Mouse (Mus musculus) heart, embryonic 11.5 days (tissue): ENCODE measurements at regions not wholly inside any gene's neighbourhood (a gene's known extent, or its start where the extent isn't known, plus 50 kb on each side); places are given as distances from the start of the nearest gene placed in this dataset.

ENCODE experiments used
- ATAC-seq: fragments of 200-750 bp; cut with Nextera tagmentation; replicated peaks from 2 replicates; pipeline ENCODE4 v1.8.0; 2017; ENCODE audit warnings: moderate library complexity; ENCODE audit not compliant: insufficient number of reproducible peaks, low FRiP score, low TSS enrichment
- H3K27ac ChIP-seq: fragments of 300-500 bp; sonication (generic); 2 replicates; pipeline ENCODE4 v1.5.1; 2014; ENCODE audit warnings: mild to moderate bottlenecking, low read depth, low read length
- H3K27me3 ChIP-seq: fragments of 300-500 bp; sonication (generic); 2 replicates; pipeline ENCODE4 v1.6.1; 2014; ENCODE audit warnings: mild to moderate bottlenecking, low read length, mixed read lengths; ENCODE audit not compliant: control insufficient read depth, insufficient read depth
- H3K36me3 ChIP-seq: fragments of 300-500 bp; sonication (generic); 2 replicates; pipeline ENCODE4 v1.6.1; 2014; ENCODE audit warnings: mild to moderate bottlenecking, low read length, moderate library complexity, mixed read lengths; ENCODE audit not compliant: control insufficient read depth, insufficient read depth
- H3K4me1 ChIP-seq: fragments of 300-500 bp; sonication (generic); 2 replicates; pipeline ENCODE4 v1.6.1; 2014; ENCODE audit warnings: low read length; ENCODE audit not compliant: control insufficient read depth, insufficient read depth
- H3K4me2 ChIP-seq: fragments of 300-500 bp; sonication (generic); 2 replicates; pipeline ENCODE4 v1.6.1; 2014; ENCODE audit warnings: mild to moderate bottlenecking, moderate library complexity
- H3K4me3 ChIP-seq: fragments of 300-500 bp; sonication (generic); 2 replicates; pipeline ENCODE4 v1.5.1; 2014; ENCODE audit warnings: low read depth, low read length
- H3K9ac ChIP-seq: fragments of 300-500 bp; sonication (generic); 2 replicates; pipeline ENCODE4 v1.6.1; 2014; ENCODE audit warnings: mild to moderate bottlenecking, low read depth, low read length, moderate library complexity
- H3K9me3 ChIP-seq: fragments of 300-500 bp; sonication (generic); replicated peaks from 2 replicates; pipeline ENCODE4 v1.6.1; 2016; ENCODE audit warnings: low read length; ENCODE audit not compliant: control insufficient read depth
- WGBS: fragments of 180-500 bp; shearing (Covaris S2); extraction: QIAGEN DNeasy Blood & Tissue Kit; methylation state at CpG from one replicate; pipeline ENCODE4 v1.1.7; 2014; ENCODE audit not compliant: insufficient replicate concordance; 5-methylcytosine and 5-hydroxymethylcytosine counted together

DNA sequence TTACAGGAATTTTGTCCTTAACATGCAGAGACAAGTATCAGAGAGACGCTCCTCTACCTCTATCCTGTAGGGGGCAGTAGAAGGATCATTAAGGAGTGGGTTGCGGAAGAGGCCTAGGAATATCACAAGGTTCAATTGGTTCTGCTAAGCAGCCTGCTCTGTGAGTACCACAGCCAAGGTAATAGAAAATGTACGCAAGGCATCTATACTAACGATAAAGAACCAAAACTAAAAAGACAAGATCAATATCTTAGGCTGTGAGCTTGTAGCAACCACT lies 469.1 kb downstream of the Plcl1 start:
- no peaks in the 10 kb centered on the region for H3K36me3 ChIP-seq
- no peaks in the 10 kb centered on the region for H3K4me1 ChIP-seq
- ATAC-seq, result no peak
- no peak overlapping the region for H3K27ac ChIP-seq
- 62% methylated on average over 4 of the region's 4 CpGs for WGBS
- H3K4me3 ChIP-seq, result no peak overlapping the region
- no peaks in the 10 kb centered on the region; the same call in 1 of the 2 replicates for H3K9me3 ChIP-seq
- no peaks in the 10 kb centered on the region for H3K27me3 ChIP-seq
- H3K4me2 ChIP-seq, result no peak overlapping the region
- H3K9ac ChIP-seq, result no peak overlapping the region

- Histone ChIP-seq H3K9me3 (peaks cover 3% of the 10 kb centered on the region; the same call in 1 of the 2 replicates), H3K4me3 (no peak overlapping the region), H3K4me2 (no peak overlapping the region), H3K27me3 (peaks cover 9% of the 10 kb centered on the region), H3K36me3 (no peaks in the 10 kb centered on the region), H3K9ac (no peak overlapping the region), H3K27ac (no peak overlapping the region), H3K4me1 (0 out of 2 replicates have a peak, but pooled peaks cover 3% of the 10 kb centered on the region)
- no peak for ATAC-seq
Observed at GRCm38 (mm10) chr1:55884576-55884975, 478.9 kb downstream of the Plcl1 start.

DNA sequence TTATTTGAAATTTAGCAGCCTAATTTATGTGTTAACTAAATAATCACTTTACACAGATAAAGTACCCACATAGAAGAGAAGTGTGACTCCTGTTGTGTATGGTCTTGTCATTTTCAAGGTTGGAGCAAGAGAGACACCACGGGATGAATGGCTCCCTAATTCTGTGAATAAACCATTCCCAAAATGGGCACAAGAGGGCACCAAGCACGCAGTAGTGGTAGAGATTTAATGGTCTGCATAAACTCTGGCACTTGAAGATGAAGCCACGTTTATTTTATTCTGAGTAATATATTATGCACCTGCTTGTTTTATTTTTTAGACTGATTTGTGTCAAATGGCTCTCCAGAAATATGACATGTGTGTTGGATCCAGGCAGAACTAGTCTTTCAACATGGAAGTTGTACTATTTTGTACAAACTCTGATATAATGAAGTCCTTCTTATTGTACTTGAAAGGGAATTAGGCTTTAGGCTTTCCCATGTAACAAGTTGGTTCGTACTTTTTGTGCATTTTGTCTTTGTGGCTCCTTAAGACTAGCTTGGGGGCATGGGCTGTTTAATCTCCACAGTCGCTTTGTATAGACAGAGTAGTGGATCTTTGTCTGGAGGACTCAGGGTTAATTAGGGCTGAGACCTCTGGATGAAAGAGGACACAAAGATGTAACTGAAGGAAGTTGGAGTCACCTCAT lies 480.8 kb downstream of the Plcl1 start:
- Histone ChIP-seq H3K4me3 (no peak overlapping the region), H3K9ac (no peak overlapping the region), H3K4me1 (0 out of 2 replicates have a peak, but pooled peaks cover 3% of the 10 kb centered on the region), H3K27me3 (peaks cover 24% of the 10 kb centered on the region), H3K4me2 (no peak overlapping the region), H3K9me3 (no peaks in the 10 kb centered on the region), H3K36me3 (no peaks in the 10 kb centered on the region), H3K27ac (no peak overlapping the region)
- ATAC-seq, result no peak
- WGBS, result 24% methylated on average over 5 of the region's 5 CpGs

- Histone ChIP-seq H3K4me2 (no peak overlapping the region), H3K4me1 (0 out of 2 replicates have a peak, but pooled peaks cover 3% of the 10 kb centered on the region), H3K4me3 (no peak overlapping the region), H3K9ac (no peak overlapping the region), H3K27ac (no peak overlapping the region), H3K36me3 (no peaks in the 10 kb centered on the region), H3K27me3 (peaks cover 30% of the 10 kb centered on the region), H3K9me3 (no peaks in the 10 kb centered on the region)
- WGBS, result 34% methylated on average over 7 of the region's 7 CpGs
- no peak for ATAC-seq
Observed at GRCm38 (mm10) chr1:55887386-55887785, 481.7 kb downstream of the Plcl1 start.

- 41% methylated on average over 17 of the region's 17 CpGs for WGBS
- H3K4me3 ChIP-seq, result no peak overlapping the region
- H3K36me3 ChIP-seq, result no peaks in the 10 kb centered on the region
- H3K4me1 ChIP-seq, result 0 out of 2 replicates have a peak, but pooled peaks cover 3% of the 10 kb centered on the region
- H3K27me3 ChIP-seq, result peaks cover 34% of the 10 kb centered on the region
- H3K9ac ChIP-seq, result no peak overlapping the region
- H3K9me3 ChIP-seq, result no peaks in the 10 kb centered on the region
- H3K27ac ChIP-seq, result no peak overlapping the region
- H3K4me2 ChIP-seq, result peak overlapping the region; percentile 55
- no peak for ATAC-seq
Observed at GRCm38 (mm10) chr1:55888711-55889366, 483.1 kb downstream of the Plcl1 start.

GRCm38 (mm10) chr1:55890511-55891151 lies 484.9 kb downstream of the Plcl1 start:
- H3K9me3 ChIP-seq, result no peaks in the 10 kb centered on the region

DNA sequence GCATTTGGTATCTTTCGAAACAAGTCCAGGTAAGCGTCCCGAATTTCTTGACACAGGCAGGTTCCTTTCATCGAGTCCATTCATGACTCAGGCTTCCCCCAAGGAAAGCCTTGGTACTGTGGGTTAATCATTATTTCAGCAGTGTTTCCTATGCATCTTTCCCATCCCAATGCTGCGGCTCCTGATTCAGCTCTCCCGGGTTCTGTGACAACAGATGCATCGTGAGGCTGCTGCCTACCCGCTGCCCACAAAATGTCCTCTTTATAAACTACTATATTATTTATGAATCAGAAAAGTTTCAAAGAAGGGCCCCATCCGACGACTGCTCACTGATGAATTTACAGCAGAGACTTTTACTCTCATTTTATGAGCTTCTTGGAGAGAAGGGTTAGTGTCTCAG lies 486.2 kb downstream of the Plcl1 start:
- Histone ChIP-seq H3K27me3 (peaks cover 34% of the 10 kb centered on the region), H3K9me3 (no peaks in the 10 kb centered on the region), H3K4me3 (no peak overlapping the region), H3K27ac (no peak overlapping the region), H3K9ac (no peak overlapping the region), H3K4me1 (0 out of 2 replicates have a peak, but pooled peaks cover 3% of the 10 kb centered on the region), H3K36me3 (no peaks in the 10 kb centered on the region), H3K4me2 (no peak overlapping the region)
- no peak for ATAC-seq
- WGBS, result 76% methylated on average over 10 of the region's 10 CpGs

More at GRCm38 (mm10) chr1:55890511-55891151, 484.9 kb downstream of the Plcl1 start:
- Histone ChIP-seq H3K4me1 (0 out of 2 replicates have a peak, but pooled peaks cover 3% of the 10 kb centered on the region), H3K4me3 (no peak overlapping the region), H3K27me3 (peaks cover 34% of the 10 kb centered on the region), H3K27ac (no peak overlapping the region), H3K36me3 (no peaks in the 10 kb centered on the region), H3K9ac (no peak overlapping the region), H3K4me2 (no peak overlapping the region)
- ATAC-seq, result no peak
- 50% methylated on average over 15 of the region's 15 CpGs for WGBS

DNA sequence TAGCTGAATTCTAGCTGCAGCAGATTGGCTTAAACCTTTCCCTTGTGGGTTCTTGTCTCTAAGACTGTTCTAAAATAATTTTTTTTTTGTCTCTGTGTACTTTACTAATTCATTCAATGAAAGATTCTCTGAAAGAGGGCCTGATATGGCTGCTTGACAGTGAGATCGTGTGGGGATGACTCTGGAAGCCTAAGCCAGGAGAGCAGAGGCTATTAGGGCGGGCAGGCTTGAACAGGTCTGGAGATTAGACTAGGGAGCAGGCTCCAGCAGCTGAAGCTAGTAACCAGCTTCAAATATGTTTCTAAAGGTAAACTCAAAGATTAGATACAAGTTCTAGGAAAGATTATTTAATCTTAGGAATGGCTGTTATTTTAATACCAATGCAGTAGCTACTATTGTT lies 491.9 kb downstream of the Plcl1 start:
- 48% methylated on average over 2 of the region's 2 CpGs for WGBS
- no peak for ATAC-seq

More for the DNA sequence above, 491.9 kb downstream of the Plcl1 start:
- H3K36me3 ChIP-seq, result no peaks in the 10 kb centered on the region
- no peak overlapping the region for H3K4me3 ChIP-seq
- peaks cover 5% of the 10 kb centered on the region; the same call in 1 of the 2 replicates for H3K27me3 ChIP-seq
- H3K4me2 ChIP-seq, result no peak overlapping the region
- H3K27ac ChIP-seq, result no peak overlapping the region
- H3K9ac ChIP-seq, result no peak overlapping the region
- H3K4me1 ChIP-seq, result no peaks in the 10 kb centered on the region
- H3K9me3 ChIP-seq, result no peaks in the 10 kb centered on the region
